Mouse (Mus musculus): ENCODE data around the gene Usp38. TPM values are rescaled to one million over a fixed set of nuclear protein-coding genes. Genes with fewer than 3 reads are reported as not detected.
"Not testable (repeated sequence)": the region's sequence is repeated elsewhere in the genome, so short reads cannot be mapped to it uniquely, and the experiment has no call there.

Usp38 gene
- 10 to 100 TPM; 18.9 to 20.6 TPM for total RNA-seq (2021)
- long read RNA-seq, experiment 1, full-length matches to known transcripts, result 4 of 10 reads
- long read RNA-seq, experiment 1, partial matches to known transcripts, result 4 of 10 reads
- long read RNA-seq, experiment 1, other reads (novel, unspliced or antisense), result 2 of 10 reads
- long read RNA-seq, experiment 2, full-length matches to known transcripts, result 4 of 8 reads
- long read RNA-seq, experiment 2, partial matches to known transcripts, result 1 of 8 reads
- long read RNA-seq, experiment 2, other reads (novel, unspliced or antisense), result 3 of 8 reads

GRCm38 (mm10) chr8:81014789-81015699 lies at the start of gene Usp38:
Usp38 (minus strand) TSS chr8:81014928.
- peak; percentile 99 for DNase-seq
- intact Hi-C loops (cut with DNase I), result no loop called here

GRCm38 (mm10) chr8:81062566-81062965 lies 47.8 kb upstream of the Usp38 start:
- intact Hi-C loops (cut with DNase I), result no loop called here
- no peak for DNase-seq

GRCm38 (mm10) chr8:81061950-81062349 lies 47.2 kb upstream of the Usp38 start:
- DNase-seq, result no peak
- intact Hi-C loops (cut with DNase I), result no loop called here

- DNase-seq, result no peak
- intact Hi-C loops (cut with DNase I), result no loop called here
Measured at GRCm38 (mm10) chr8:81044201-81044600, 29.5 kb upstream of the Usp38 start.

- DNase-seq, result no peak
- intact Hi-C loops (cut with DNase I), result no loop called here
Measured at GRCm38 (mm10) chr8:81027991-81028390, 13.3 kb upstream of the Usp38 start.

GRCm38 (mm10) chr8:81017548-81017947 lies 2.8 kb upstream of the Usp38 start:
- DNase-seq; intact Hi-C loops (cut with DNase I): not testable (repeated sequence)

- DNase-seq, result peak in 1 of 2 experiments; percentile 26
- intact Hi-C loops (cut with DNase I), result no loop called here
Measured at GRCm38 (mm10) chr8:81013811-81014530, 757 bp downstream of the Usp38 start.

- intact Hi-C loops (cut with DNase I), result no loop called here
- DNase-seq, result no peak
Measured at GRCm38 (mm10) chr8:81012699-81013098, 2.0 kb downstream of the Usp38 start.

- intact Hi-C loops (cut with DNase I), result no loop called here
- DNase-seq, result no peak
Measured at GRCm38 (mm10) chr8:81012031-81012560, 2.6 kb downstream of the Usp38 start.

- intact Hi-C loops (cut with DNase I), result no loop called here
Measured at GRCm38 (mm10) chr8:81010386-81010785, 4.3 kb downstream of the Usp38 start.

GRCm38 (mm10) chr8:81005114-81005513 lies 9.6 kb downstream of the Usp38 start:
- intact Hi-C loops (cut with DNase I), result no loop called here
- DNase-seq, result no peak

More at GRCm38 (mm10) chr8:81010386-81010785, 4.3 kb downstream of the Usp38 start:
- no peak for DNase-seq

GRCm38 (mm10) chr8:80996632-80997031 lies 18.1 kb downstream of the Usp38 start:
- intact Hi-C loops (cut with DNase I), result no loop called here
- DNase-seq, result no peak

GRCm38 (mm10) chr8:80991937-80992336 lies 22.8 kb downstream of the Usp38 start:
- DNase-seq, result no peak
- intact Hi-C loops (cut with DNase I), result loop anchor here (5.0 kb wide), 2 partner anchors 115 to 225 kb away; no protein-coding TSS in a partner anchor

- DNase-seq, result no peak
- intact Hi-C loops (cut with DNase I), result no loop called here
Measured at GRCm38 (mm10) chr8:80982829-80983228, 31.9 kb downstream of the Usp38 start.

GRCm38 (mm10) chr8:80981696-80982095 lies 33.0 kb downstream of the Usp38 start:
- intact Hi-C loops (cut with DNase I), result no loop called here
- no peak for DNase-seq

- intact Hi-C loops (cut with DNase I), result no loop called here
- DNase-seq, result no peak
Measured at GRCm38 (mm10) chr8:80980063-80980462, 34.7 kb downstream of the Usp38 start.

- DNase-seq, result no peak
- intact Hi-C loops (cut with DNase I), result no loop called here
Measured at GRCm38 (mm10) chr8:80977231-80977630, 37.5 kb downstream of the Usp38 start.

- intact Hi-C loops (cut with DNase I), result no loop called here
- no peak for DNase-seq
Measured at GRCm38 (mm10) chr8:80971150-80971549, 43.6 kb downstream of the Usp38 start.

- no peak for DNase-seq
- intact Hi-C loops (cut with DNase I), result no loop called here
Measured at GRCm38 (mm10) chr8:80970000-80970685, 44.6 kb downstream of the Usp38 start.

- no peak for DNase-seq
- intact Hi-C loops (cut with DNase I), result no loop called here
Measured at GRCm38 (mm10) chr8:80969423-80969822, 45.3 kb downstream of the Usp38 start.
